Mouse (Mus musculus): ENCODE data around the gene Onecut3. TPM values are rescaled to one million over a fixed set of nuclear protein-coding genes. Genes with fewer than 3 reads are reported as not detected.

The Onecut3 gene
- total RNA-seq (2014; rRNA removed; ENCODE audit: low replicate concordance) (not detected in 2 replicates), polyA plus RNA-seq (2015; fragmentation: Nextera tagmentation; extraction: Ambion mirVana) (not detected in 2 replicates)

- ATAC-seq (ENCODE audit: insufficient read depth, low read depth), result peak; percentile 45; the same call in 1 of the 2 replicates
- no peak within 1 kb of the TSS for H3K27ac ChIP-seq (ENCODE audit: low read depth)
- peaks cover 100% of the 10 kb centered on the region for H3K27me3 ChIP-seq (ENCODE audit: control insufficient read depth, insufficient read depth, low read length)
Observed at GRCm38 (mm10) chr10:80494732-80495131, at the start of gene Onecut3. Gene Onecut3 (plus strand): TSS chr10:80494835.

GRCm38 (mm10) chr10:80445052-80445451 lies 49.6 kb upstream of the Onecut3 start:
- no peak overlapping the region for H3K4me2 ChIP-seq (ENCODE audit: low read depth, low read length)
- no peaks in the 10 kb centered on the region for H3K9me3 ChIP-seq (replicated peaks; ENCODE audit: control insufficient read depth, low read length)
- 0 out of 2 replicates have a peak, but pooled peaks cover 10% of the 10 kb centered on the region for H3K27me3 ChIP-seq (ENCODE audit: control insufficient read depth, insufficient read depth, low read length)
- TF ChIP-seq CTCF (IDR thresholded peaks at IDR 0.05; ENCODE audit: low read depth) (no peak), EP300 (IDR thresholded peaks at IDR 0.05; ENCODE audit: low read depth) (no peak)
- 71% methylated on average over 1 of the region's 1 CpGs for WGBS
- no peaks in the 10 kb centered on the region for H3K36me3 ChIP-seq (replicated peaks; ENCODE audit: control insufficient read depth, insufficient read depth, low read length)
- no peaks in the 10 kb centered on the region for H3K4me1 ChIP-seq (ENCODE audit: control insufficient read depth, insufficient read depth)
- DNase-seq (ENCODE audit: low spot score), result no peak
- H3K9ac ChIP-seq (replicated peaks; ENCODE audit: low read depth, low read length), result no peak overlapping the region
- H3K4me3 ChIP-seq (ENCODE audit: low read depth, low read length), result no peak overlapping the region
- no peak for ATAC-seq (ENCODE audit: insufficient read depth, low read depth)
- H3K27ac ChIP-seq (ENCODE audit: low read depth), result no peak overlapping the region

More at GRCm38 (mm10) chr10:80494732-80495131, at the start of gene Onecut3:
- Histone ChIP-seq H3K36me3 (replicated peaks; ENCODE audit: control insufficient read depth, insufficient read depth, low read length) (no peaks in the 10 kb centered on the region), H3K9me3 (replicated peaks; ENCODE audit: control insufficient read depth, low read length) (no peaks in the 10 kb centered on the region), H3K4me3 (ENCODE audit: low read depth, low read length) (peak within 1 kb of the TSS; percentile 42), H3K4me2 (ENCODE audit: low read depth, low read length) (peak within 1 kb of the TSS; percentile 67), H3K9ac (replicated peaks; ENCODE audit: low read depth, low read length) (no peak within 1 kb of the TSS), H3K4me1 (ENCODE audit: control insufficient read depth, insufficient read depth) (peaks cover 16% of the 10 kb centered on the region)
- TF ChIP-seq CTCF (IDR thresholded peaks at IDR 0.05; ENCODE audit: low read depth) (no peak), EP300 (IDR thresholded peaks at IDR 0.05; ENCODE audit: low read depth) (no peak)
- under 1% methylated on average over 35 of the region's 42 CpGs for WGBS
- no peak for DNase-seq (ENCODE audit: low spot score)

- Histone ChIP-seq H3K4me1 (ENCODE audit: control insufficient read depth, insufficient read depth) (no peaks in the 10 kb centered on the region), H3K27me3 (ENCODE audit: control insufficient read depth, insufficient read depth, low read length) (0 out of 2 replicates have a peak, but pooled peaks cover 10% of the 10 kb centered on the region), H3K9ac (replicated peaks; ENCODE audit: low read depth, low read length) (no peak overlapping the region), H3K36me3 (replicated peaks; ENCODE audit: control insufficient read depth, insufficient read depth, low read length) (no peaks in the 10 kb centered on the region), H3K4me2 (ENCODE audit: low read depth, low read length) (peak overlapping the region; percentile 18), H3K9me3 (replicated peaks; ENCODE audit: control insufficient read depth, low read length) (no peaks in the 10 kb centered on the region), H3K27ac (ENCODE audit: low read depth) (no peak overlapping the region), H3K4me3 (ENCODE audit: low read depth, low read length) (no peak overlapping the region)
- WGBS, result 7% methylated on average over 26 of the region's 26 CpGs
- DNase-seq (ENCODE audit: low spot score) (no peak), ATAC-seq (ENCODE audit: insufficient read depth, low read depth) (peak; percentile 51; the same call in 1 of the 2 replicates)
- no peak for TF ChIP-seq EP300 (IDR thresholded peaks at IDR 0.05; ENCODE audit: low read depth)
- peak; percentile 98 for TF ChIP-seq CTCF (IDR thresholded peaks at IDR 0.05; ENCODE audit: low read depth)
Observed at GRCm38 (mm10) chr10:80445898-80446601, 48.6 kb upstream of the Onecut3 start.

GRCm38 (mm10) chr10:80450599-80450998 lies 44.0 kb upstream of the Onecut3 start:
- H3K4me2 ChIP-seq (ENCODE audit: low read depth, low read length), result no peak overlapping the region
- H3K9me3 ChIP-seq (replicated peaks; ENCODE audit: control insufficient read depth, low read length), result 0 out of 2 replicates have a peak, but pooled peaks cover 5% of the 10 kb centered on the region
- no peak overlapping the region for H3K4me3 ChIP-seq (ENCODE audit: low read depth, low read length)
- DNase-seq (ENCODE audit: low spot score) (no peak), ATAC-seq (ENCODE audit: insufficient read depth, low read depth) (no peak)
- TF ChIP-seq EP300 (IDR thresholded peaks at IDR 0.05; ENCODE audit: low read depth), result no peak
- no peak for TF ChIP-seq CTCF (IDR thresholded peaks at IDR 0.05; ENCODE audit: low read depth)
- H3K27me3 ChIP-seq (ENCODE audit: control insufficient read depth, insufficient read depth, low read length), result peaks cover 14% of the 10 kb centered on the region; the same call in 1 of the 2 replicates
- no peaks in the 10 kb centered on the region for H3K36me3 ChIP-seq (replicated peaks; ENCODE audit: control insufficient read depth, insufficient read depth, low read length)
- no peak overlapping the region for H3K27ac ChIP-seq (ENCODE audit: low read depth)
- 15% methylated on average over 6 of the region's 6 CpGs for WGBS
- no peaks in the 10 kb centered on the region for H3K4me1 ChIP-seq (ENCODE audit: control insufficient read depth, insufficient read depth)
- no peak overlapping the region for H3K9ac ChIP-seq (replicated peaks; ENCODE audit: low read depth, low read length)

- Histone ChIP-seq H3K27ac (ENCODE audit: low read depth) (no peak overlapping the region), H3K4me1 (ENCODE audit: control insufficient read depth, insufficient read depth) (no peaks in the 10 kb centered on the region), H3K27me3 (ENCODE audit: control insufficient read depth, insufficient read depth, low read length) (peaks cover 10% of the 10 kb centered on the region; the same call in 1 of the 2 replicates), H3K9me3 (replicated peaks; ENCODE audit: control insufficient read depth, low read length) (0 out of 2 replicates have a peak, but pooled peaks cover 5% of the 10 kb centered on the region), H3K9ac (replicated peaks; ENCODE audit: low read depth, low read length) (no peak overlapping the region), H3K4me3 (ENCODE audit: low read depth, low read length) (no peak overlapping the region), H3K4me2 (ENCODE audit: low read depth, low read length) (no peak overlapping the region), H3K36me3 (replicated peaks; ENCODE audit: control insufficient read depth, insufficient read depth, low read length) (no peaks in the 10 kb centered on the region)
- no peak for ATAC-seq (ENCODE audit: insufficient read depth, low read depth)
- WGBS, result 28% methylated on average over 10 of the region's 10 CpGs
- TF ChIP-seq CTCF (IDR thresholded peaks at IDR 0.05; ENCODE audit: low read depth) (no peak), EP300 (IDR thresholded peaks at IDR 0.05; ENCODE audit: low read depth) (no peak)
- DNase-seq (ENCODE audit: low spot score), result no peak
Observed at GRCm38 (mm10) chr10:80453601-80454000, 41.0 kb upstream of the Onecut3 start.
